Mouse (Mus musculus) lung, postnatal 25 days (tissue): ENCODE results near the gene Gm21028.
"Not testable (repeated sequence)": the region's sequence is repeated elsewhere in the genome, so short reads cannot be mapped to it uniquely, and the experiment has no call there.

Experiments used
- DNase-seq: peaks from one replicate; pipeline ENCODE4 v3.0.0; 2022; ENCODE audit warnings: low spot score

Gene Gm21028

DNA sequence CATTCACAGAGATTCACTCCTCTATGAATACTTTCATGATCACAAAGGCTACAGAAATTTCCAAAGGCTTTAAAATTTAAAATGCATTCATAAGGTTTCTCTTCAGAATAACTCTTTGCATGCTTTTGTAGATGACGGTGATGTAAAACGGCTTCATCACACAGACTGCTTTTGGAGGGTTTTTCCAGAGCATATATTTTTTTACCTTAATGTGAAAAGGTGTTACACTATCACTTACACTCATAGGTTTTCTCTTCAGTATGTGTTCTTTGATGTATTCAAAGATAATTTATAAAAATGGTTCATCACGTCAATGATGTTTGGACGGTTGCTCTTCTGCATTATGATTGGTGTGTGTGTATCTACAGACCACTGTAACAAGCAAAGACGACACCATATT lies at the start of gene Gm21028:
Gm21028 (minus strand) TSS at position 101 of the 400 bp plus-strand sequence.
- no peak for DNase-seq

DNA sequence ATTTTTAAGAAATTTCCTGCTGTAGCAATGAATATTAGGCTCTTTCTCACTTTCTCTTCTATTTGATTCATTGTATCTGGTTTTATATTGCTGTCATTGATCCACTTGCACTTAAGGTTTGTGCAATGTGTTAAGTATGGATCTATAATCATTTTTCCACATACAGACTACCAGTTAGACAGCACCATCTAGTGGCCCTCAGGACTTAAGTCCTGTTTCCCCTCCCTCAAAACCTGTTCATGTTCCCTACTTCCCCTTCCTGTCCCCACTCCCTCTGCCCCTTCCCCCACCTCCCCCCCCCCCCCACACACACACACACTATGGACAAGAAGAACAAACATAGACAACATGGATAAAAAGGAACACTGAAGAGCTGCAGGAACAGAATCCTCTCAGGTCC lies 17.3 kb upstream of the Gm21028 start:
- DNase-seq = not testable (repeated sequence)

GRCm38 (mm10) chr7:42592413-42592812 lies 14.0 kb upstream of the Gm21028 start, which contains the start of gene Zfp977:
Gene Zfp977, minus strand, starts transcription at chr7:42592547.
- DNase-seq = not testable (repeated sequence)

DNA sequence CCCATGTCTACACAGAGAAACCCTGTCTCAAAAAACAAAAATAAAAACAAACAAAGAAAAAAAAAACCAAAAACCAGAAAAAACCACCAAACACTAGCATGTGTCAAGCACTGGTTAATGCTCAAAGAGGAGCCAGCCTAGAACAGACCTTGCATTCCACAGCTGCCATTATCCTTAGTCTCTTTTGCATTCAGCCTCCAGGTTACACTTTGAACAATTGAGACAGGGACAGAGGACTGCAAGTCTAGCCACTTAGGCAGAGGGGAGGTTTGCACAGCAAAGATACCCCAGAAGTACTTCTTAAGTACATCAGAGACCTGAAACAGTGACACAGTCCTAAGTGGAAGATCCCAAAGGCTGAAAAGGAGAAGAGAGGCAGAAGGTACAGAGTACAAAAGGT lies 12.9 kb upstream of the Gm21028 start:
- DNase-seq = not testable (repeated sequence)

DNA sequence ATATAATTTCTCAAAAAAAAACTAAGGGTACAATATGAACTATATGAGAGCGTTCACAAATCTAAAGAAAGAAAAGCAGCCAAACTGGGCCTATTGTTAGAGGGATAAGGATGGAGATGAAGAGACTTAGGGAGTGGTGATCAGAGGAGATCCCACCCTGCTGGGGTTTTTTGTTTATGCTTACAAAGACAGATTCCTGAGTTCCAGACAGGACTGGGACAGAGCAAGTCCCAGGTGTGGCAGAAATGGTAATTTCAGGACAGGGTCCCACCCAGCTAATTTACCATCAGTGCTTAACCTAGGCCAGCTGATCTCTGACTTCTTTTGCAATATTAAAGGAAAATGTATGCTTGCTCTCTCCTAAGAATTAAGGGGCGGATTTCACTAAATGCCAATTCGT lies 26.6 kb downstream of the Gm21028 start:
- no peak for DNase-seq
